Mouse (Mus musculus): ENCODE measurements around the gene Haus2.

DNA sequence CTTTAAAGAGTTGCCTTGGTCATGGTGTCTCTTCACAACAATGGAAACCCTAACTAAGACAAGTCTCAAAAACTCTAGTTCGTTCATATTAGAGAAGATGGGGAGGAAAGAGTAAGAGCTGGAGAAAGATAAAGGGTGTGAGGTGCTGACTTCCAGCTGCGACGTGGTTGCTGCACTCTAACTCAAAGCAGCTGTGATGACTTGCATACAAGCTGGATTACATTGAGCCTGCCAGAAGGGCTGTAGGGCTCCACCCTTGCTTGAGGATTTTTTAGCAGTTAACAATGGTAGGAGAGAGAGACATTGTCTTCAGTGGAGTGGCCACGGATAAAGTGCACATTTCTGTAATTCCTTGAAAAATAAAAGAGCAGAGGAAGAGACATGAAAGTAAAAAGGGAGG lies 37.6 kb downstream of the Haus2 start:
- TF ChIP-seq POLR2A (IDR thresholded peaks at IDR 0.05; ENCODE audit: borderline replicate concordance, control insufficient read depth, low read depth, low read length): no peak
- TF ChIP-seq CTCF (IDR thresholded peaks at IDR 0.05; ENCODE audit: control insufficient read depth, insufficient read depth, low read length): no peak
